Mouse (Mus musculus) kidney, embryonic 16.5 days (tissue): ENCODE results near the gene Gm42878. TPM values are rescaled to one million over a fixed set of nuclear protein-coding genes. Genes with fewer than 3 reads are reported as not detected.

Experiments
- ATAC-seq: fragments of 200-750 bp; cut with Nextera tagmentation; 2 replicates; pipeline ENCODE4 v1.8.0; 2017; ENCODE audit warnings: moderate TSS enrichment; ENCODE audit not compliant: low FRiP score, low TSS enrichment
- H3K27ac ChIP-seq: fragments of 300-500 bp; sonication (generic); 2 replicates; pipeline ENCODE4 v1.5.1; 2014; ENCODE audit warnings: low read length
- H3K27me3 ChIP-seq: fragments of 300-500 bp; sonication (generic); 2 replicates; pipeline ENCODE4 v1.6.1; 2014; ENCODE audit warnings: low read length, control low read depth, mixed read lengths; ENCODE audit not compliant: insufficient read depth
- H3K36me3 ChIP-seq: fragments of 300-500 bp; sonication (generic); 2 replicates; pipeline ENCODE4 v1.6.1; 2014; ENCODE audit warnings: low read length, control low read depth, mixed read lengths; ENCODE audit not compliant: insufficient read depth
- H3K4me1 ChIP-seq: fragments of 300-500 bp; sonication (generic); 2 replicates; pipeline ENCODE4 v1.6.1; 2014; ENCODE audit warnings: low read length, control low read depth, mixed read lengths; ENCODE audit not compliant: insufficient read depth
- H3K4me2 ChIP-seq: fragments of 300-500 bp; sonication (generic); replicated peaks from 2 replicates; pipeline ENCODE4 v1.6.1; 2014; ENCODE audit warnings: low read depth, low read length
- H3K4me3 ChIP-seq: fragments of 300-500 bp; sonication (generic); 2 replicates; pipeline ENCODE4 v1.5.1; 2014; ENCODE audit warnings: mild to moderate bottlenecking, low read length
- H3K9ac ChIP-seq: fragments of 300-500 bp; sonication (generic); replicated peaks from 2 replicates; pipeline ENCODE4 v1.6.1; 2014; ENCODE audit warnings: low read length
- H3K9me3 ChIP-seq: fragments of 300-500 bp; sonication (generic); 2 replicates; pipeline ENCODE4 v1.6.1; 2016; ENCODE audit warnings: low read length, control low read depth
- WGBS: fragments of 180-500 bp; shearing (Covaris S2); extraction: QIAGEN DNeasy Blood & Tissue Kit; methylation state at CpG from one replicate; pipeline ENCODE4 v1.1.7; 2014; 5-methylcytosine and 5-hydroxymethylcytosine counted together
- polyA plus RNA-seq: library from polyadenylated mRNA; unstranded; fragments of >200 nt; fragmentation: Nextera tagmentation; extraction: Ambion mirVana; gene quantifications from 2 replicates; pipeline ENCODE4 v1.2.1, GENCODE M21; 2015

The Gm42878 gene
- polyA plus RNA-seq, 1 experiment from 2014 or later = not detected

DNA sequence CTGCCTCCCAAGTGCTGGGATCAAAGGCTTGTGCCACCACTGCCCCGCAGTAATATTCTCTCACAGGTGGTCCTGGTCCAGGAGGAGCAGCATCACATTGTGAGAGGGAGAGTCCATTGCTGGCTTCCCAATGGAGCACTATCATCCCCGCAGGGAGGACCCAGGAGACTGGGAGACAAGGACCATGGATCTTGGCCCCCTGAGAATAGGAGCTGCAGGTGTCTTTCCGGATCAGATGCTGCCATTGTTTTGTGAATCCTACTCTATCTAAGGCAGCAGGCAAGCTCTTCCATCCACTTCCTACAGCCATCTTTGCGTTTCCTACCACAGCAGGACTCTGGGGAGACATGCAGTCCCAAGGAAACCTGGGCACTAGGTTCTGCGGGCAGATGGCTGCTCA, 40.4 kb upstream of the Gm42878 start:
- Histone ChIP-seq H3K27me3 (no peaks in the 10 kb centered on the region), H3K36me3 (no peaks in the 10 kb centered on the region; the same call in 1 of the 2 replicates), H3K4me2 (no peak overlapping the region), H3K9me3 (no peaks in the 10 kb centered on the region), H3K9ac (no peak overlapping the region), H3K27ac (no peak overlapping the region), H3K4me3 (no peak overlapping the region), H3K4me1 (peaks cover 13% of the 10 kb centered on the region)
- no peak for ATAC-seq
- 88% methylated on average over 5 of the region's 5 CpGs for WGBS

GRCm38 (mm10) chr5:121585005-121585404, 39.7 kb upstream of the Gm42878 start:
- no peaks in the 10 kb centered on the region for H3K27me3 ChIP-seq
- no peak overlapping the region for H3K27ac ChIP-seq
- no peak overlapping the region for H3K4me2 ChIP-seq
- H3K36me3 ChIP-seq = no peaks in the 10 kb centered on the region; the same call in 1 of the 2 replicates
- H3K4me3 ChIP-seq = no peak overlapping the region
- no peaks in the 10 kb centered on the region for H3K9me3 ChIP-seq
- H3K4me1 ChIP-seq = peaks cover 13% of the 10 kb centered on the region
- no peak for ATAC-seq
- H3K9ac ChIP-seq = no peak overlapping the region
- WGBS = 92% methylated on average over 10 of the region's 10 CpGs

GRCm38 (mm10) chr5:121583765-121584501, 38.7 kb upstream of the Gm42878 start:
- no peaks in the 10 kb centered on the region for H3K27me3 ChIP-seq
- H3K4me3 ChIP-seq = no peak overlapping the region
- H3K4me2 ChIP-seq = no peak overlapping the region
- WGBS = 46% methylated on average over 12 of the region's 12 CpGs
- ATAC-seq = peak; percentile 89
- peaks cover 10% of the 10 kb centered on the region for H3K36me3 ChIP-seq
- no peaks in the 10 kb centered on the region for H3K9me3 ChIP-seq
- H3K27ac ChIP-seq = peak overlapping the region; percentile 23; the same call in 1 of the 2 replicates
- H3K4me1 ChIP-seq = peaks cover 13% of the 10 kb centered on the region
- H3K9ac ChIP-seq = no peak overlapping the region; the same call in 1 of the 2 replicates

GRCm38 (mm10) chr5:121581945-121582344, 36.7 kb upstream of the Gm42878 start:
- Histone ChIP-seq H3K36me3 (peaks cover 14% of the 10 kb centered on the region), H3K4me1 (peaks cover 13% of the 10 kb centered on the region), H3K9ac (no peak overlapping the region), H3K27me3 (no peaks in the 10 kb centered on the region), H3K27ac (no peak overlapping the region), H3K4me3 (no peak overlapping the region), H3K9me3 (no peaks in the 10 kb centered on the region), H3K4me2 (no peak overlapping the region)
- ATAC-seq = no peak
- WGBS = 91% methylated on average over 8 of the region's 8 CpGs

DNA sequence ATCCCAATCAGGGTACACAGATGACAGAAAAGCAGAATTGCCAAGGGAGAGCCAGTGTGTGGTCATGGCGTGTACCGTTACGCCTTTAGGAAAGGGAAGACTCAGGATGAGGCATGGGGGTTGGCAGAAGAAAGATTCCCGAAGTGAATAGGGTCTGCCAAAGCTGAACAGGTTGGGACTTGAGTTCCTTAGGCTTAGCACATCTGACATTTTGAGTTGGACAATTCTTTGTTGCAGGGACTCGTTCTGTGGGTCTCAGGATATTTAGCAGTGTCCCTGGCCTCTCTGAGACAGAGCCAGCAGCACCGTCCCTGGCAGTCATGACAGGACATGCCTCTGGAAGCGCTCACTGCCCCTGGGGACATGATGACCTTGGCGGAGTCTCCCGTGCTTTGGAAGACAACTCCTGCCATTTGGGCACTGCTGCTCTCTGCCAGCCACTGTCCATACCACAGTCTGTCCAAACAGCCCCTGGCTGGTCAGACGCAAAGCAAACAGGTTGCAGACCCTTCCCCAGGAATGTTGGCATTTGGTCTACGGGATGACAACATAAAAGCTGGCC, 31.7 kb upstream of the Gm42878 start:
- no peak overlapping the region for H3K27ac ChIP-seq
- no peak overlapping the region for H3K4me2 ChIP-seq
- no peaks in the 10 kb centered on the region for H3K27me3 ChIP-seq
- no peak for ATAC-seq
- 87% methylated on average over 11 of the region's 11 CpGs for WGBS
- no peak overlapping the region for H3K4me3 ChIP-seq
- H3K9ac ChIP-seq = no peak overlapping the region
- H3K9me3 ChIP-seq = no peaks in the 10 kb centered on the region
- peaks cover 26% of the 10 kb centered on the region for H3K36me3 ChIP-seq
- no peaks in the 10 kb centered on the region for H3K4me1 ChIP-seq

- WGBS = 93% methylated on average over 11 of the region's 11 CpGs
- Histone ChIP-seq H3K9me3 (no peaks in the 10 kb centered on the region), H3K27ac (no peak overlapping the region), H3K4me2 (no peak overlapping the region), H3K4me3 (no peak overlapping the region), H3K36me3 (peaks cover 26% of the 10 kb centered on the region), H3K4me1 (no peaks in the 10 kb centered on the region), H3K27me3 (no peaks in the 10 kb centered on the region), H3K9ac (no peak overlapping the region)
- no peak for ATAC-seq
These were observed 30.6 kb upstream of the Gm42878 start for GRCm38 (mm10) chr5:121575867-121576266.

GRCm38 (mm10) chr5:121574145-121574544, 28.9 kb upstream of the Gm42878 start:
- H3K9ac ChIP-seq = no peak overlapping the region
- H3K4me1 ChIP-seq = no peaks in the 10 kb centered on the region
- WGBS = 76% methylated on average over 13 of the region's 13 CpGs
- H3K4me2 ChIP-seq = no peak overlapping the region
- H3K27me3 ChIP-seq = no peaks in the 10 kb centered on the region
- no peak for ATAC-seq
- H3K4me3 ChIP-seq = no peak overlapping the region
- peaks cover 24% of the 10 kb centered on the region for H3K36me3 ChIP-seq
- H3K9me3 ChIP-seq = no peaks in the 10 kb centered on the region
- H3K27ac ChIP-seq = no peak overlapping the region

DNA sequence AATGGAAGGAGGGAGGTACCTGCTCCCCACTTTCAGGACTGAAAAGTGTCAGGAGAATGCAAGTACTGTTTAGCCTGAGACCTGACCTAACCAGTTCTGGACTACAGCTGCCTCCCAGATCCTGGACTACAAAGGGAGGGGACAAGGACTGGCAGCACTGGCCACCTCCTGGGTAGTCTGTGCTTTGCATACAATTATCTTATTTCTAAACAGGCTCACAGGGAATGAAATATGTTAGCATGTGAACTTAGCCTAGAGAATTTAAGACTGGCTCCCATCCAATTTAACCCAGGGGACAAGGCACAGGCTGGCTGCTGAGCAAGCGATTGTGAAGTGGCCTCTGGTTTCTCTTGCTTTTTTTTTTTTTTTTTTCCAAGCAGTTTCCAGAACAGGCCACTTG, 25.5 kb upstream of the Gm42878 start:
- WGBS = 67% methylated on average over 1 of the region's 1 CpGs
- H3K4me1 ChIP-seq = no peaks in the 10 kb centered on the region
- H3K27ac ChIP-seq = no peak overlapping the region
- H3K36me3 ChIP-seq = peaks cover 16% of the 10 kb centered on the region
- no peak overlapping the region for H3K9ac ChIP-seq
- no peak overlapping the region for H3K4me3 ChIP-seq
- no peaks in the 10 kb centered on the region for H3K27me3 ChIP-seq
- ATAC-seq = no peak
- no peaks in the 10 kb centered on the region for H3K9me3 ChIP-seq
- H3K4me2 ChIP-seq = no peak overlapping the region

GRCm38 (mm10) chr5:121569881-121570420, 24.7 kb upstream of the Gm42878 start:
- Histone ChIP-seq H3K36me3 (peaks cover 15% of the 10 kb centered on the region), H3K9ac (no peak overlapping the region), H3K4me3 (no peak overlapping the region), H3K27me3 (no peaks in the 10 kb centered on the region), H3K4me1 (no peaks in the 10 kb centered on the region), H3K9me3 (no peaks in the 10 kb centered on the region), H3K4me2 (no peak overlapping the region), H3K27ac (no peak overlapping the region)
- whole genome bisulfite sequencing = 76% methylated on average over 9 of the region's 9 CpGs
- no peak for ATAC-seq
